ENCODE assay signal across 14 mouse cellular contexts in genomic region chr8:7718898-7719696, GRCm38 (mm10).
A peak's percentile ranks its signal among the peaks of the same experiment; 100 is the strongest.
DNase-seq lines count a peak whose midpoint lies in the region; ATAC-seq lines count a peak whose summit lies in the region.
"Had no signal": no experiment of that assay in that cellular context is flagged by ENCODE, and none has a peak within 500 bp of the region (broad histone marks: within the 10 kb centered on the region; RNA-seq: fewer than 3 reads in every experiment).

No protein-coding gene starts in this region.

- H3K27ac ChIP-seq in embryonic facial prominence, embryonic 14.5 days (replicated peaks; ENCODE audit: low read depth, low read length): no peak overlapping the region
- H3K27ac ChIP-seq in embryonic facial prominence, embryonic 10.5 days (replicated peaks): no peak overlapping the region
- H3K27ac ChIP-seq in forebrain, embryonic 16.5 days (ENCODE audit: low read length): peak overlapping the region; percentile 29
- H3K27ac ChIP-seq: embryonic facial prominence, embryonic 15.5 days; midbrain, embryonic 10.5 days; stomach, postnatal 0 days had no signal

- H3K4me3 ChIP-seq in embryonic facial prominence, embryonic 14.5 days (ENCODE audit: low read depth, low read length): no peak overlapping the region
- no peak overlapping the region for H3K4me3 ChIP-seq in embryonic facial prominence, embryonic 10.5 days
- H3K4me3 ChIP-seq in forebrain, embryonic 16.5 days (replicated peaks; ENCODE audit: low read length): no peak overlapping the region
- H3K4me3 ChIP-seq: embryonic facial prominence, embryonic 15.5 days; midbrain, embryonic 10.5 days had no signal

- peak; percentile 3 for DNase-seq in embryonic facial prominence, embryonic 14.5 days (ENCODE audit: low spot score)
- no peak for DNase-seq in embryonic facial prominence, embryonic 10.5 days (ENCODE audit: low spot score)
- DNase-seq in layer of hippocampus, postnatal 14 days (ENCODE audit: low spot score in 2 of 2): peak; percentile 9 to 34
- DNase-seq in right cerebral cortex, adult 2 months (ENCODE audit: low spot score in 2 of 2): peak; percentile 34 to 59
- no peak for DNase-seq in kidney, postnatal 36 days
- DNase-seq in ovary, postnatal 36 days (ENCODE audit: low spot score): no peak
- DNase-seq in adrenal gland, postnatal 10 days: no peak
- DNase-seq: gastrocnemius, postnatal 14 days; kidney, postnatal 14 days; retina, postnatal 1 day had no signal

- no peak for ATAC-seq in embryonic facial prominence, embryonic 14.5 days (ENCODE audit: low read depth)
- peak; percentile 90 for ATAC-seq in forebrain, embryonic 16.5 days

- H3K9ac ChIP-seq in embryonic facial prominence, embryonic 14.5 days (ENCODE audit: low read depth, low read length): no peak overlapping the region
- no peak overlapping the region for H3K9ac ChIP-seq in forebrain, embryonic 16.5 days (replicated peaks; ENCODE audit: low read depth, low read length)
- H3K9ac ChIP-seq: embryonic facial prominence, embryonic 15.5 days had no signal

- H3K9me3 ChIP-seq in embryonic facial prominence, embryonic 14.5 days (ENCODE audit: control insufficient read depth, low read length): no peaks in the 10 kb centered on the region
- no peaks in the 10 kb centered on the region for H3K9me3 ChIP-seq in embryonic facial prominence, embryonic 10.5 days
- H3K9me3 ChIP-seq in forebrain, embryonic 16.5 days (ENCODE audit: control insufficient read depth, low read length): no peaks in the 10 kb centered on the region
- H3K9me3 ChIP-seq: embryonic facial prominence, embryonic 15.5 days; midbrain, embryonic 10.5 days had no signal

- no peaks in the 10 kb centered on the region for H3K27me3 ChIP-seq in embryonic facial prominence, embryonic 14.5 days (replicated peaks; ENCODE audit: control insufficient read depth, insufficient read depth, low read length)
- H3K27me3 ChIP-seq in embryonic facial prominence, embryonic 10.5 days (replicated peaks; ENCODE audit: low read depth, poor library complexity, severe bottlenecking): no peaks in the 10 kb centered on the region
- no peaks in the 10 kb centered on the region for H3K27me3 ChIP-seq in forebrain, embryonic 16.5 days (replicated peaks; ENCODE audit: control insufficient read depth, insufficient read depth, low read length)
- H3K27me3 ChIP-seq: embryonic facial prominence, embryonic 15.5 days had no signal

- no peak overlapping the region for H3K4me2 ChIP-seq in embryonic facial prominence, embryonic 14.5 days (ENCODE audit: low read depth, low read length)
- no peak overlapping the region for H3K4me2 ChIP-seq in forebrain, embryonic 16.5 days (ENCODE audit: low read length)
- H3K4me2 ChIP-seq: embryonic facial prominence, embryonic 15.5 days had no signal

- H3K36me3 ChIP-seq in embryonic facial prominence, embryonic 14.5 days (ENCODE audit: control insufficient read depth, insufficient read depth, low read length): no peaks in the 10 kb centered on the region
- H3K36me3 ChIP-seq in embryonic facial prominence, embryonic 10.5 days (replicated peaks): no peaks in the 10 kb centered on the region
- H3K36me3 ChIP-seq in forebrain, embryonic 16.5 days (ENCODE audit: control insufficient read depth, insufficient read depth): no peaks in the 10 kb centered on the region
- H3K36me3 ChIP-seq: embryonic facial prominence, embryonic 15.5 days; midbrain, embryonic 10.5 days had no signal

- WGBS in embryonic facial prominence, embryonic 14.5 days: 76% methylated on average over 5 of the region's 5 CpGs
- 83% methylated on average over 5 of the region's 5 CpGs for WGBS in embryonic facial prominence, embryonic 10.5 days
- 52% methylated on average over 5 of the region's 5 CpGs for WGBS in forebrain, embryonic 16.5 days

- no peaks in the 10 kb centered on the region for H3K4me1 ChIP-seq in embryonic facial prominence, embryonic 14.5 days (ENCODE audit: control insufficient read depth, insufficient read depth, low read length)
- no peaks in the 10 kb centered on the region for H3K4me1 ChIP-seq in embryonic facial prominence, embryonic 10.5 days
- no peaks in the 10 kb centered on the region for H3K4me1 ChIP-seq in forebrain, embryonic 16.5 days (replicated peaks; ENCODE audit: control insufficient read depth, insufficient read depth, low read length)
- H3K4me1 ChIP-seq: embryonic facial prominence, embryonic 15.5 days; midbrain, embryonic 10.5 days had no signal

Comparison
In these comparisons a context has a peak if more than half of its experiments do, and no peak if none do; other contexts are left out.
1. DNase-seq: peak in embryonic facial prominence, embryonic 14.5 days (single experiment), layer of hippocampus, postnatal 14 days (2 of 2) and right cerebral cortex, adult 2 months (2 of 2); none in embryonic facial prominence, embryonic 10.5 days (single experiment), kidney, postnatal 36 days (0 of 2), ovary, postnatal 36 days (single experiment) and adrenal gland, postnatal 10 days (single experiment).